Mouse (Mus musculus) heart, adult 9 months (tissue): Measurements from ENCODE around the gene Aida.
"Not testable (repeated sequence)": the region's sequence is repeated elsewhere in the genome, so short reads cannot be mapped to it uniquely, and the experiment has no call there.

ENCODE experiments used
- DNase-seq, 2 experiments: peaks; one replicate each; pipeline ENCODE4 v3.0.0; 2022; ENCODE audit warnings: low spot score in 2 of 2

The Aida gene

DNA sequence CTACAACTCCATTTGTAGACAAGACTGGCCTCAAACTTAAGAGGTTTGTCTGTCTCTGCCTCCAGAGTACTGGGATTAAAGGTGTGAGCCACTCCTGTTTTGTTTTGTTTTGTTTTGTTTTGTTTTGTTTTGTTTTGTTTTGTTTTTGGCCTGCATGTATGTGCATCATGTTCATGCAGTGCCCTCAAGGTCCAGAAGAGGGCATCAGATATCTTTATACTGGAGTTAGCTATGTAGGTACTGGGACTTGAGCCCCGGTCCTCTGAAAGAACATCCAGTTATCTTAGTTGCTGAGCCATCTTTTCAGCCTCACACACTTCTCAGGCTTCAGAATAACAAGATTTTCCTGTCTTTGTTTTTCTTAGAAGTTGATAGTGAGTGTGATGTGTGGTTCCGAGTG is 19.4 kb downstream of the Aida start:
- DNase-seq: no peak

DNA sequence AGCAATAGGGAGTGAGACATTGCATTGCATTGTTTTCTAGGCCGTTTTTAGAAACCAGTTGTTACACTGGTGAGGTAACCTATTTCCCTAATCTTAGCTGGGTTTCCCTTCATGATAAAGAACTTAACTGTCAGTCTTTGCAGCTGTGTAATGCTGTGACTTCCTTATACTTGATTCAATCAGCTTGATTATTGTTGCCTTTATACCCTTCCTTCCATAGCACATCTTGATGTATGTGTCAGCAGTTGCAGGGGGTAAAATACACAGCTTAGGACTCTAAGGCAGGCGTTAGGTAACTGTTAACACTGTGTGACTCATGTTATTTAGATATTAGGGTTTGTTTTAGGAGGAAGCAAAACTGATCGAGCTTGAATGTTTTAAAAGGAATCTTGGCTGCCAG is 24.3 kb downstream of the Aida start:
- DNase-seq: no peak

DNA sequence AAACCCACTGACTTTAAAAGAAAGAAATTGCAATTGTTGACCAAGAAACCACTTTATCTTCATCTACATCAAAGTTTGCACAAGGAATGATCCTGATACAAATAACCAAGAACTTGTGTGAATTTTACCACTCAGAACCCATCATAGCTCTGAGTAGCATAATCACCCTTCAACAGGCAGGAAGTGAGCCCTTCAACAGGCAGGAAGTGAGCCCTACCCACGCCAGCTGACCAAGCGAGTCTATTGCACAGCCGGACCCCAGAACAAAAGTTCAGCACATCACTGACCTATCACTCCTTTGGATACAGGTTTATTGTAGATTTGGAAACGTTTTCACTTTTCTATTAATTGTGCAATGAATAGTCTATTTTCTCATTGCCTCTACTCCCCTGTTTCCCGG is 26.1 kb downstream of the Aida start:
- DNase-seq: not testable (repeated sequence)

DNA sequence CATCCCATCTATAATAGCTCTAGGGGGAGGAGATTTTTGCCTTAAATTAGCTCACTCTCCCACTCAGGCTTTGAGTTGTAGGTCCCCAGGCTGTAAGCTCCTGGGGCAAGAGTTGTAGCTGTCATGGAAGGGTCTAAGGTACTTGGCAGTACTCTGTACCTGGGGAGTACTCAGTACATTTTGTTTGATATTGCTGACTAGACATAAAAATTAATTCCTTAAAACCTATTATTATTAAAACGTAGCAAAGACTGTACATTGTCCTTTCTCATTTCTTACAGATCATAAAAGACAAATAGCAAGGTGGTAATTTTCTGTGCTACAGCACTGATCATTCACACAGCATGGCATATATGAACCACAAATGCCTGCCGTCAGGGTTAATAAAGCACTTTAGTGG is 27.5 kb downstream of the Aida start:
- DNase-seq: no peak

DNA sequence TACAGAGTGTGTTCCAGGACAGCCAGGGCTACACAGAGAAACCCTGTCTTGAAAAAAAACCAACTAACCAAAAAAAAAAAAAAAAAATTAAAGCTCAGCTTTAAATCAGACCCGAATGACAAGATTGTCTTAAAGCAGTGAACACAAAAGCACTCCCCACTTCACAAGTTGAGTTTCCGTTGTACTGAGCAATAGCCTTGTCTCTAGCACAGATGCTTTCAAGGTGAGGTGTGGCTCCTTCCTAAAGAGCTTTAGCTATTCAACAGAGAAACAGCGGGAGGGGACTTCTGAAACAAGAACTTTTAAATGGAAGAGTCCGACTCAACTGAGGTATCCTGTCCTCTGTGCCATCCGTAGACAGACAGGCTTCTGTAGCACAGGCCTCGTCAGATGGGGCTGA is 28.0 kb downstream of the Aida start:
- DNase-seq: no peak

DNA sequence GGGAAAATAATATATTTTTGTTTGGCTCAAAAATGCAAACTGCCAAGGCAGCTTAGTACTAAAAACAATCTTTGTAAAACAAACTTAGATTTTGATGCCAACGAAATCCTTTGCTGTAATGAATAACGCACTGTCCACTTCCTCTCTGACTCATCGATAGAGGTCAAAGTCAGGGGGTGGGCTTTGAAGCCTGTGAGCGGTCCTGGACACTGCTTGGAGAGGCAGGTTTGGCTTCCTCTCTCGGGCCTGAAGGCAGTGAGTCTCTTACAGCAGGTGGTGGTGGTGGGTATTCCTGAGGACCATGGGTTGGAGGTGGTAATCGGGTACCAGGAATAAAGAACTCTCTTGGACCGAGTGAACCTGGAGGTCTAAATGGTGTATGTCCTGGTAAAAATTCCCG is 30.8 kb downstream of the Aida start:
- no peak for DNase-seq

DNA sequence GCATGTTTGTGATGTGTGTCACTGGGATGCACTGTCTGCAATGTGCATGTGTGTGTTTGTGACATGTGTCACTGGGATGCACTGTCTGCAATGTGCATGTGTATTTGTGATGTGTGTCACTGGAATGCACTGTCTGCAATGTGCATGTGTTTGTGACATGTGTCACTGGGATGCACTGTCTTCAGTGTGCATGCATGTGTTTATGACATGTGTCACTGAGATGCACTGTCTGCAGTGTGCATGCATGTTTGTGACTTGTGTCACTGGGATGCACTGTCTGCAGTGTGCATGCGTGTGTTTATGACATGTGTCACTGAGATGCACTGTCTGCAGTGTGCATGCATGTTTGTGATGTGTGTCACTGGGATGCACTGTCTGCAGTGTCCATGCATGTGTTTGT is 46.5 kb downstream of the Aida start:
- DNase-seq: not testable (repeated sequence)

DNA sequence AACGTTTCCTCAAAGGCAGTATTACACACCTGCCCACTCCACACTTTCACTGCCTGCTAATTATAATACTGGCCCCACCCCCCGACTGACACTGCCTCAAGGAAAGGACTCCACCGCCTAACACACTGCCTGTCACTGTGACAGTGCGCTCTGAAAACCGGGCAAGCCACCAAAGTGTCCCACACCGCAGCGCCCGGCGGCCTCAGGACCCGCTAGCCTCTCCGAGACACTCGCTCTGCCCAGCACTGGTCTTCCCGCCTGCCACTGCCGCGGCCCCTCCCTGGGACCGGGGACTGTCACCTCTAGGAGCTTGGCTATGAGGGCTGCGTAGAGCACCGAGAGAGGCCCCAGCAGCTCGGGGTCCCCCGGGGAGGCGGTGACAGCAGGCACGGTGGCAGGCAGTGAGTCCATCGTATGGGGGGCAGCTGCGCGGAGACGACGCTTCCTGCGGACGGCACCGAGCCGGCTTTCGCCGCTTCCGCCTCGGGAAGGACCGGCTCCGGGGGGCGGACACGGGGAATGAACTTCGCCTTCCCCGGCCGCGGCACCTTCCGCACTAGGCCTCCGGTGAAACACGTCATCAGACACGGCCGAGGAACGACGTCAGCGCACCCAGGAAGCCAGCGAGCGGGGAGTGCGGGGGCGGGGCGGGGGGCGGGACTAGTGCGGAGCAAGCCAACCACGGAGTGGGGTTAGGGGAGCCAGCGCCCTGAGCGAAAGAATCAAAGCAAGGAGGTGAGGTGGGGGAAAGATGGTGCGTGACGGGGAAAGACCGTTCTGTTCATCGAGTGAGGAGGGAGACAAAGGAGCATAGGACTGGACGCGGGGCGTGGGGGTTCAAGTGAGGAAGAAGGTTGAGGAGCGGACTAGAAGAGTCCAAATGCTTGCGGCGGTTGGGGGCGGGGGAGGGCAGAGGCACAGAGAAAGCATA is 48.8 kb downstream of the Aida start:
- DNase-seq: peak; percentile 78 to 79

DNA sequence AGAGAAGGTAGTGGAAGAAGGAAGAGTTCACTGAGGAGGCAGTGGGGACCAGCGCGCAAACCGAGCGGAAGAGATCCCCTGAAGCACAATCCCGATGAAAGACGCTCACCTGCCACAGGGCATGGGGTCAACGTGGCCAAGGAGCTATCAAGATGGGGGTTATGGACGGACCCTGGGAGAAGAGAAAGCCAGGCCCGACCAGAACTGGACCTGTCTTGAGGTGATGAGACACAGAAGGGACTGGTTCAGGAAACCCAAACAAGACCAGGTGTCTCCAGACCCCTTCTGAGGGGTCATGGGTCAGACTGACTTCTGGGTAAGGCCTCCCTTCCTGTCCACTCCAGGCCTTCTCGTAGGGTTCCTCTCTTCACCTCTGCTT is 49.4 kb downstream of the Aida start:
- DNase-seq: peak in 1 of 2 experiments; percentile 6

DNA sequence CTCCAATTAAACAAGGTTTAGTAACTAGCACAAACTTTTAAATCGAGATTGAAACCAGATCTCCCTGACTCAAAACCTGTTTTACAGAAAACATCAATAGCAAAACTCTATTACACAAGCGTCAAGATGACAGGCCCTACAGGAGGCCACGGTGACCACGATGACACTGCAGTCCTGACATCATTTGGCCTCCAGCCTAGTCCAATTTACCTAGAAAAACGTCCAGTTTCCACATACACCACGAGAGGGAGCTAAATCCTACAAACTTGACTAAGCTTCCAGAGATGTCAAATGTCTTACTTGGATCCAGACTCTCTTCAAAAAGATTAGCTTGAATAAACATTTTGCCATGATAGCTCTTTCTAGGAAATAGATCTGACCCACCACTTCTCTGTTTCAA is 53.5 kb downstream of the Aida start:
- DNase-seq: peak; percentile 37 to 64

DNA sequence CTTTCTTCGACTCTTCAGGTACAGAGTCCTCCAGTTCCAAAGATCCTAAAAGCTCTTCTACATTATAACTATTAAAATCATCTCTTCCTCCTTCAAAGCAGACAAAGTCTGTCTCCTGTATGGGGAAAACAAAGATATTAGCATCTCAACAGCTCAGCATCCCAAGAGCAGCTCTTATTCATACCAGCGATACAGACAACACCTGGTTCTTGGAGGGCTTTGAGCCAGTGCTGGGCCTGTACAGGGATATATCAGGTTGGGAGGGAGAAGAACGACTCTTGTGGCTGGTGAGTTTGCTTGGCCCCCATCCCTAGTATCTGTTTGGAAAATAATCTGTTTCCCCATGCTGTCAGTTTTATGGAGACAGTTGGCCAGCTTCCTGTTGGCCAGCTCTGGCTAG is 62.5 kb downstream of the Aida start:
- no peak for DNase-seq

DNA sequence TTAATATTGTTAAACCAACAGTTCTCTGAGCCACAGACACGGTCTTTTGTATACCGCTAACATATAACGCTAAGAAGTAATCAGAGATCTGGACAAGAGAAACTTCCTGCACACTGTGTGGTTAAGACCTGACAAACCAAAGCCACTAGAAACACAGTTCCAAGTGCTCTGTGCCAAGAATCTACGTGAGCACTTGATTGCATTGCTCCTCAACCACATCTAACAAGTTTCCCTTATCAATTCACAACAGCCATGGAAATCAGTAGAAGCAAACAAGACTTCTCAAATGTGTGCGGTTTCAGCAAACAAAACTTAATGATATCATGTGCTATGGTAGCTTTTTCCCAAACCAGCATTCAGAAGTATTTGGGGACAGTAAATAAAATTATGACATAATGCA is 65.9 kb downstream of the Aida start:
- DNase-seq: no peak

DNA sequence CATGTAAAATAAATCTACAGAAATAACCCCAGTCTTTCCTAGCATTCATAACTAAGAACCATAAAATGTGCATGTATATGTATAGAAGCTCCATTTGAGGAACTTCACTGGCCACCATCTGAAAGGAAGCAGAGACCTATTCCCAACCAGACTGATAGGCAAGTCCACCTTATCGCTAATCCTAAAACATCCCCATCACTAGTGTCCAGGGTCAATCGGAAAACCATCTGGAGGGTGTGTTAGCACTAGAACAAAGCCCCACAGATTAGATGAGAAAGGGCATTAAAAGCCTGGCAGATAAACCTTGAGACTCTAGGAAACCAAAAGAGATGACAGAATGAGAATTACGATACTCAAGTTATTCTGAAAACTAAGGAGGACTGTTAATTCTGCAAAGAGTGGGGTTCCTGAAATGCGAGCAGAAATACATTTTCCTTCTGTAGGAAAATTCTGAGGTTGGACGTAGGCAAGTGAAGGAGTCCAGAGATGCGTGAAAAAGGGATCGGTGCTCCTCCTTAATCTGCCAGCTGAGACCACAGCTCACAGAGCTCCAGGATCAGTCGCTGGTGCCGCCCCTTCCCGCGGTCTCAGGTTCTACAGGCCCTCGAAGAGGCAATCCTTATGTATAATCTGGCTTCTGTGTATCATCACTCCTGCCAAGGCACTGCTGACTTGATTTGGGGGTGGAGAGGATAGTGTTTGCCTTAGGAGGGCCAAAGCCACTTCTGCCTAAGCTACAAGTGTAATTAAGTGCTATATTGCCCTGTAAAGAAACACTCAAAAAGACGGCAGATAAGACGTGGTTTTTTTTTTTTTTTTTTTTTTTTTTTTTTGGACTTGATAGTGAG is 66.6 kb downstream of the Aida start:
- no peak for DNase-seq

DNA sequence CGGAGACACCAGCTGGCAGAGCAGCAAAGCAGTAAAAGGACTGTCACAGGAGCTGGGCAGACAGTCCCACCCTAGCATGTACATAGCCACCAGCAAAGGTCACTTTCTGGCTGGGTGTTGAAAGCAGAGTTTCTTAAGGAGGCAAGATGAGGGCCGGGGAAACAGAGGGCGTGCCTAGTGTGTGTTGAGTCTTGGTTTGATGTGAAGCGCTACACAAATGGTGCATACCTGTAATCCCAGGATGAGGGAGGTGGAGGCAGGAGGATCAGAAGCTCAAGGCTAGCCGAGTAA is 67.1 kb downstream of the Aida start:
- no peak for DNase-seq

DNA sequence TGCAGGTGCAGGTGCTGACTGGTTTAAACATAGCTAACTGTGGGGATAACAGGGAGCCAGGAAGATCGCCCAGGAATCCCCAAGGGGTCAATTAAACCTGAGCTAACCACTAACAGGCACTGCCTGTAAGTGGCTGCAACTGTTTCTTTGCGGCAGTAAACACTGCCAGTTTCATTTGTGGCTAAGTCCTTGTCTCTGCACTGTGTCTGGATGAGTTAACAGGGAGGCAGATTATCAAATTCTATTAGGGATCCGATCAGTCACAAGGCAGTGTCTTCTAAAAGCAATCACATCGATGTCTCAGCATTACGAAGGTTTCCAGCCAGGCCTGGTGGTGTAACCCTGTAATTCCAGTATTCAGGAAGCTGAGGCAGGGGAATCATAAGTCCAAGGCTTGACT is 70.0 kb downstream of the Aida start:
- no peak for DNase-seq

DNA sequence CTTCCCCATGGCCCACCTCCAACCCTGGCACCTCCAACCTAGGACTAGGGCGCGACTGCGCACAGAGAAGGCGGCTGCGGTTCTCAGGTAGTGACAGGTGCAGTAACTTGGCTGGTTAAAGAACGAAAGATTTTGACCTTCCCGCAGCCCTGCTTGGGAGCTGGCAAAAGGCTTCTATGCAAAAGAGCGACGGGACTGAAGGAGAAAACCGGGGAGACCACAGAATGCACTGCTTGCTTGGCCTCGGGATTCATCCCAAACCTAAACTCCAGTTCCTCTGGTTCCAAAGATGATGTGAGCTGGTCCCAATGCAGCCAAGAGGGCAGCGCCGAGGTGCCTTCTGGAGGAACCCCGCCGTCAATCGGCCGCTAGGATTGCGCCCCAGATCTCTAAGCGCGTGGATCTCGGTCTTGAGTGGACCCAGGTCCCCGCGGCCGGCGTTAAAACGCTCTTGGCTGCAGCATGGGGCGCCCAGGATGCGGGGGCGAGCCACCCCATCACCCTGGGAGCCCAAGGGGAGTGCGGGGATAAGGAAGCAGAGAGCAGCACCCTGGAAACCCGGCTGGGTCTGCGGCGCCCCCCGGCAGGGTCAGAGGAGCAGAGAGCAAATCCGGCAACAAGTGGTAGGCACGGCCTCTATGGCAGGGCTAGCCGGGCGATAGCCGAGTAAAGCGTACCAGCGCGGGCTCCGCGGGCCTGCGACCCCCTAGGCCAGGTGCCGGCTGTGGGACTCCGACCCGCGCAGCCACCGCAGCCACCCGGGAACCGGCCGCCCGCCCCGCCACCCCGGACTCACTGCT is 72.4 kb downstream of the Aida start:
- DNase-seq: no peak

DNA sequence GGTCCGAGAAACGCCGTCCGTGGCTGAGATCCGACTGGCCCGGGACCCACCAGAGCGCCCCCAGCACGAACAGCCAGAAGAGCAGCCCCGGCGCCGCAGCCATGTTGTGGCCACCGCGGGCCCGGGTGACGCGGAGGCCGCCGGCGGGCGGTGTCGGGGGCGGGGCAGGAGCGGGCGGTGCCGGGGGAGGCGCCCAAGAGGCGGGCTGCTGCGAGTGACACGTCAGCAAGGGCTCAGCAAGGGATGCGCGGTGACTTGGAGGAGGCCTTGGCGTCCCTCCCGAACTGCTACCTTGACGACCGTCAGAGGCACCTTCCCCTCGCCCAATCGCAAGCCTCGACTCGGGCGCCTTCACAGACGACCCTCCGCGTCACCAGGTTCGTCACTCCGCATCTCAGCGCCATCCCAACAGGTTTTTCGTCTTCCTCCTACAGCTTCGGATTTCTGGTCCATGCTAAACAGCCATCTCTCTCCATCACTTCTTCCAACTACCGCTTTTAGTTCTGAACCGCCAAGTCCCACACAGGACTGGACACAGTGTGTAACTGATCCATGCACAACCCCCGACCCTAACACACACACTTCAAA is 73.1 kb downstream of the Aida start, which contains the start of gene Mia3:
TSS of gene Mia3 (minus strand) at position 127 of the 588 bp plus-strand sequence.
- DNase-seq: peak; percentile 94

DNA sequence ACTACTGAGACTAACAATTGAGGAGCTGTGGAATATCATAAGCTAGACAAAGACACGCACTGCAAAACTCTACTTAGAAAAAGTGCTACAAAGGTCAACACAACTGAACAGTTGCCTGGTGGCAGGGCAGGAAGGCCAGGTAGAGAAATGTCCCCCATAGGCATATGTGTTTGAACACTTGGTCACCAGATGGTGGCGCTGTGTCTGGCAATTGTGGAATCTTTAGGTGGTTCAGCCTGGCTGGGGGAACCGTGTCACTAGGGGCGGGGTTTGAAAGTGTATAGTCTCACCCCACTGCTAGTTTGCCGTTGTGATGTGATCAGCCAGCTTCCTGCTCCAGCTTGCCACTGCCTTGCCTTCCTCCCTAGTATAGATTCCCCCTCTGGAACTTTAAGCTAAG is 78.3 kb downstream of the Aida start:
- no peak for DNase-seq
